Mouse (Mus musculus) hindbrain, embryonic 14.5 days (tissue): ENCODE results near the gene Sema7a. TPM values are rescaled to one million over a fixed set of nuclear protein-coding genes. Genes with fewer than 3 reads are reported as not detected.

Experiments used
- ATAC-seq: fragments of 200-750 bp; cut with Nextera tagmentation; 2 replicates; pipeline ENCODE4 v1.8.0; 2017; ENCODE audit warnings: moderate number of reproducible peaks, mild to moderate bottlenecking, moderate TSS enrichment, moderate library complexity; ENCODE audit not compliant: low FRiP score
- DNase-seq: peaks from one replicate; pipeline ENCODE4 v3.0.0-alpha.2; 2015; ENCODE audit warnings: low spot score
- H3K27ac ChIP-seq: fragments of 300-500 bp; sonication (generic); 2 replicates; pipeline ENCODE4 v1.5.1; 2014; ENCODE audit warnings: mild to moderate bottlenecking, moderate library complexity
- H3K27me3 ChIP-seq: fragments of 300-500 bp; sonication (generic); 2 replicates; pipeline ENCODE4 v1.6.1; 2014; ENCODE audit warnings: mild to moderate bottlenecking, low read length, mixed read lengths; ENCODE audit not compliant: control insufficient read depth, insufficient read depth
- H3K36me3 ChIP-seq: fragments of 300-500 bp; sonication (generic); replicated peaks from 2 replicates; pipeline ENCODE4 v1.6.1; 2014; ENCODE audit not compliant: control insufficient read depth, insufficient read depth
- H3K4me1 ChIP-seq: fragments of 300-500 bp; sonication (generic); replicated peaks from 2 replicates; pipeline ENCODE4 v1.6.1; 2014; ENCODE audit warnings: antibody characterized with exemption, low read length, mixed read lengths; ENCODE audit not compliant: control insufficient read depth, insufficient read depth
- H3K4me2 ChIP-seq: fragments of 300-500 bp; sonication (generic); replicated peaks from 2 replicates; pipeline ENCODE4 v1.6.1; 2014; ENCODE audit warnings: mild to moderate bottlenecking, moderate library complexity
- H3K4me3 ChIP-seq: fragments of 300-500 bp; sonication (generic); replicated peaks from 2 replicates; pipeline ENCODE4 v1.5.1; 2014; ENCODE audit warnings: mild to moderate bottlenecking, low read length
- H3K9ac ChIP-seq: fragments of 300-500 bp; sonication (generic); 2 replicates; pipeline ENCODE4 v1.6.1; 2014
- H3K9me3 ChIP-seq: fragments of 300-500 bp; sonication (generic); 2 replicates; pipeline ENCODE4 v1.6.1; 2016; ENCODE audit warnings: low read length; ENCODE audit not compliant: control insufficient read depth
- WGBS: fragments of 180-500 bp; shearing (Covaris S2); extraction: QIAGEN DNeasy Blood & Tissue Kit; methylation state at CpG from one replicate; pipeline ENCODE4 v1.1.7; 2014; 5-methylcytosine and 5-hydroxymethylcytosine counted together
- polyA plus RNA-seq: library from polyadenylated mRNA; unstranded; fragments of >200 nt; fragmentation: Nextera tagmentation; extraction: Ambion mirVana; gene quantifications from 2 replicates; pipeline ENCODE4 v1.2.1, GENCODE M21; 2014

Sema7a gene
- polyA plus RNA-seq, 1 experiment from 2014 or later = 6.3 TPM

DNA sequence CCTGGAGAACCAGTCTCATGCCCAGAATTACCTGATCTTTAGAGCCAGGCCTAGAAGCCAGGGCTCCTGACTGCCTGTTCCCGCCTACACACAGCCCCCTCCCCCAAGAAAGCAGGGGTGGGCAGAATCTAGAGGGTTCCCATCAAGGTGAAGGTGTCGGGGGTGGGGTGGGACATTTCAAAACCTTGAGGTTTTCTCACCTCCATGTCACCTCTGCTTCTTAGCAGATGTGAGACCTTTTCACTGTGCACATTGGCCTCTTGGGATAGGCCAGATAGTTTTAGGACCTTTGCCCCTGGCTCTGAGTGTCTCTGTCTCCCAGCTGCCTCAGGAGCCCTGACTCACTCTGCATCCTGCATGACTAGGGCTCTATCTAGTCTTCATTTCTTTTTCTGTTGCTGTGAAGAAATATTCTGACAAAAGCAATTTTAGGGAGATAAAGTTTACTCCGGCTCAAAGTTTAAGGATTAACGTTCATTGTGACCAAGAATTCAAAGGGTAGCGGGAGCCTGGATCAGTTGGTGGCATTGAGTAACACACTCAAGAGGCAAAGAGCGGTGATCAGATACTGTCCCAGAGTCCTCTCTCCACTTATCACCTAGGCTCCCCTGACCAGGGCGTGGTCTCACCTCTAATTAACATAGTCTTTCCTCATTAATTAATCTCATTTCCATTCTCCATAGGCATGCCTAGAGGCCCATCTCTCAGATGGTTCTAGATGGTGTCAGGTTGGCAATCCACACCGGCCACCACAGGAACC is 29.1 kb downstream of the Sema7a start:
- H3K9me3 ChIP-seq = no peaks in the 10 kb centered on the region
- H3K27me3 ChIP-seq = no peaks in the 10 kb centered on the region
- H3K27ac ChIP-seq = no peak overlapping the region
- no peaks in the 10 kb centered on the region for H3K4me1 ChIP-seq
- WGBS = 94% methylated on average over 8 of the region's 8 CpGs
- H3K4me2 ChIP-seq = no peak overlapping the region
- no peaks in the 10 kb centered on the region for H3K36me3 ChIP-seq
- ATAC-seq (no peak), DNase-seq (no peak)
- H3K9ac ChIP-seq = no peak overlapping the region
- H3K4me3 ChIP-seq = no peak overlapping the region

DNA sequence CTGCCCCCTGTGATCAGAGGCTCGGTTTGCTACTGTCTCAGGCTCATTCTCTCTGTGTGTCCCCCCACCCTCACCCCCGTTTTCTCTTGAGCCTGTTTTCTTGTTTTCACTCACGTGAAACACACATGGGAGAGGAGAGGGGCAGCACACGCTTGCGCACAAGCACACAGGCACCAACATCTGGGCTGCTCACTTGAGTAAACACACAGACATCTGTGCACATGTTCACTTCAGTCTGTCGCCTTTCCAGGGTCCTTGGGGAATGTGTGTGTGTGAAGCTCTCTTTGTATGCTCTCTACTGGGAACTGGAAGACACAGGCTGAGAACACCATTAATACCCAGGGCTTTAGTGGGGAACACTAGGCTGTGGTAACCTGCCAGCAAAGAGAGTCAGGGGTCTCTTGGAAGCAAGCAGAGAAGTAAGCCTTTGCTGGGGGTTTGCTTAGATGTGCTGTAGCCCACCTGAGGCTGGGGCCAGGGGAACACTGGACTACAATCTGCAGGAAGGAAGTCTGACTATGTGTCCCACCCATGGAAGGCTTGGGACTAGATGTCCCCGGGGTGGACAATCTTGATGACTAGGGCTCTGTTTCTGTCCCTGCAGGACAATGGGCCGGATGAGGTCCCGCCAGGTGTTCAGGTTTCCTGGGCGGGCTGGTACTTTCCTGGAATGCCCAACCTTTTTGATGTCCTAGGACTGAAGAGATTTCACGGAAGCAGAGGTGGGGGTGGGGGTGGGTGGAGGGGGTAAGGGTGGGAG is 30.0 kb downstream of the Sema7a start:
- Histone ChIP-seq H3K27ac (no peak overlapping the region), H3K4me2 (no peak overlapping the region), H3K36me3 (no peaks in the 10 kb centered on the region), H3K9ac (no peak overlapping the region), H3K9me3 (no peaks in the 10 kb centered on the region), H3K4me1 (no peaks in the 10 kb centered on the region), H3K27me3 (no peaks in the 10 kb centered on the region), H3K4me3 (no peak overlapping the region)
- no peak for ATAC-seq
- no peak for DNase-seq
- WGBS = 77% methylated on average over 11 of the region's 11 CpGs

DNA sequence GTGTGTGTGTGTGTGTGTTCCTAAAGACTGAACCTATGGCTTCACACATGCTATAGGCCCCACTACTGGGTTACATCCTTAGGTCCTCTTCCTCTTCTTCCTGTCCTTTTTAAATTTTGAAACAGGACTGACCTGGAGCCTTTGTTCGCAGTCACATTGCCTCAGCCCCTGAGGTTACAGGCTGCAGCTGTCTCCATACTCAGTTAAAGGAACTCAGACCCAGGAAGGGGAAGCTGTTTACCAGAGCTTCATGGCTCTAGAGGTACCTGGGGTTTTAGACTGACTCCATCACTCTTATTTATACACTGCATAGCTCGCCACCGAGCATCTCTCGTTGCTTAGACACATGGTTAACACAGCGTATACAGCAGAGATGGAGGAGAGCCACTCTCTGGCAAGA is 31.5 kb downstream of the Sema7a start:
- Histone ChIP-seq H3K9me3 (no peaks in the 10 kb centered on the region), H3K4me1 (no peaks in the 10 kb centered on the region), H3K9ac (no peak overlapping the region), H3K4me3 (no peak overlapping the region), H3K27me3 (no peaks in the 10 kb centered on the region), H3K4me2 (no peak overlapping the region), H3K36me3 (no peaks in the 10 kb centered on the region), H3K27ac (no peak overlapping the region)
- no peak for DNase-seq
- 95% methylated on average over 5 of the region's 5 CpGs for WGBS
- ATAC-seq = no peak

DNA sequence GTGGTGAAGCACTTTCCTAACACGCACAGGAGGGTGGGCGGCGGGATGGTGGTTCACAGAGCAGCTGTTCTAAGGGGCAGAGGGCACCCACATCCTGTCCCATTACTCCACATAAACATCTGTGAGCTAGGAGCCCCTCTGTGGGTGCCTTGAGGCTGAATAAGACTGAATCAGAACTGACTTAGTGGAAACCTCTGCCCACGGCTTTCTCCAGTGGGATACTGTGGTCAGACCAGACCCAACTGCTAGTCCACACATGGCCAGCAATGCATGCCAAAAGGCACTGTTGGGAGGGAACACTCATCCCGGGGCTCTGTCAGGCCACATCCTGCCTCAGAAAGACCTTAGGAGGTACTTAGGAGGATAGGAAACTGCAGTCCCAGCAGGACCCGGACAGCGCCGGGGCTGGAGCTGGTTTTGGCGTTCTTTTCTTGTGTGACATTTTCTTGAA is 32.3 kb downstream of the Sema7a start:
- whole genome bisulfite sequencing = 70% methylated on average over 9 of the region's 9 CpGs
- no peak for ATAC-seq
- Histone ChIP-seq H3K9ac (no peak overlapping the region), H3K36me3 (no peaks in the 10 kb centered on the region), H3K27me3 (no peaks in the 10 kb centered on the region), H3K27ac (no peak overlapping the region), H3K4me3 (no peak overlapping the region), H3K4me2 (no peak overlapping the region), H3K9me3 (no peaks in the 10 kb centered on the region), H3K4me1 (no peaks in the 10 kb centered on the region)
- DNase-seq = no peak

DNA sequence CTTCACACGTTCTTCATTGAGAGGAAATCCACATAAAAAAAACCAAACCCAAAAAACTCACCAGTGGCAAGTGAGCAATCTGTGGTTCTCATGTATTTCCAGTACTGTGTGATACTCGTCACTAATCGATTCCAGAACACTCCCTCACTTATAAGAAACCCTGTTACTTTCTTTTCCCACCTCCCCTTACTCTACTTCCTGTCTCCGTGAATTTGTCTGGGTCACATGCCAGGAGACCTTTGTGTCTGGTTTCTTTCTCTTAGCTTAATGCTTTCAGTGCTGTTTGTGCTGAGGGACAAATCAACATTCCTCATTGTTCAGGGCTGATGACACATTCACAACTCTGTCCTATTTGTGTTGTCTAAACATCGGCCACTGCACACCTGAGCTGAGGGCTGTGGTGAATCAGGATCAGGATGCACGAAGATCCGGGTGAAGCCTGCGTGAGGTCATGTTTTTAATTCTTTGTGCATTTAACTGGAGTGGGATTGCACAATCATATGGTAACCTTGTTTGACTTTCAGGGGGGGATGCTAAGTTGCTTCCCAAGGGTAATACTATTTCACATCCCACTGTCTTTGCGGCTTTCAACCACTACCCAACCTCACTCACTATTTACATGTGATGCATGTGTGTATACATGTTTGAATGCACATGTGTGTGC is 33.0 kb downstream of the Sema7a start:
- H3K9ac ChIP-seq = no peak overlapping the region
- no peak for DNase-seq
- no peak overlapping the region for H3K4me2 ChIP-seq
- 73% methylated on average over 9 of the region's 9 CpGs for WGBS
- no peak overlapping the region for H3K4me3 ChIP-seq
- H3K9me3 ChIP-seq = no peaks in the 10 kb centered on the region
- H3K4me1 ChIP-seq = no peaks in the 10 kb centered on the region
- H3K27me3 ChIP-seq = no peaks in the 10 kb centered on the region
- no peaks in the 10 kb centered on the region for H3K36me3 ChIP-seq
- no peak for ATAC-seq
- 0 out of 2 replicates have a peak overlapping the region, but pooled peaks have one; percentile 20 for H3K27ac ChIP-seq

DNA sequence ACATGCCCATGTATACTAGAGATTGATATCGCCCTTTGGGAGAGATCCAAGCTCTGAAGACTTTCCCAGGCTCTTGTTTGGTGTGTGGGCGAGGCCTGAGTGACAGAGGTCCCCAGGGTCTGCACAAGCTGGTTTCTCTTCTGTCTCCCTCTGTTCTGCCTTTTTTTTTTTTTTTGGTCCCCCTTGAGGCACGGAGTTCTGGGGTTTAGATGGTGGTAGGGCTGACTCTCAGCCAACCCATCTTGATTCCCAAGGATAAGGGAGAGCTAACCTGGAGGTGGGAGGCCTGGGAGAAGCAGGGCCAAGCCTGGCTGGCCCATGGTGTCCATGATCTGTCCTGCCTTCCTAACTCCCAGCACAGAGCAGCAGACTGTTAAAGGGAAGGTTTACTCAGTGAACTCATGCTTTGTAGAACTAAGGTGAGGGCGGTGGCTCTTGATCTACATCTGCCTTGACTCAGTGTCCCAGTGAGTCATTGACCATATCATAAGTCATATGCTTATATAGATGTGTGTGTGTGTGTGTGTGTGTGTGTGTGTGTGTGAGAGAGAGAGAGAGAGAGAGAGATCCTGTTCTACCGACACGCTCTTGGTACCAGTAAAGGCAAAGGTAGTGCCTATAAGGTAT is 33.6 kb downstream of the Sema7a start:
- Histone ChIP-seq H3K9ac (no peak overlapping the region), H3K4me2 (no peak overlapping the region), H3K9me3 (no peaks in the 10 kb centered on the region), H3K36me3 (no peaks in the 10 kb centered on the region), H3K27ac (no peak overlapping the region), H3K4me3 (no peak overlapping the region), H3K4me1 (no peaks in the 10 kb centered on the region), H3K27me3 (no peaks in the 10 kb centered on the region)
- WGBS = 84% methylated on average over 6 of the region's 6 CpGs
- no peak for ATAC-seq
- no peak for DNase-seq

DNA sequence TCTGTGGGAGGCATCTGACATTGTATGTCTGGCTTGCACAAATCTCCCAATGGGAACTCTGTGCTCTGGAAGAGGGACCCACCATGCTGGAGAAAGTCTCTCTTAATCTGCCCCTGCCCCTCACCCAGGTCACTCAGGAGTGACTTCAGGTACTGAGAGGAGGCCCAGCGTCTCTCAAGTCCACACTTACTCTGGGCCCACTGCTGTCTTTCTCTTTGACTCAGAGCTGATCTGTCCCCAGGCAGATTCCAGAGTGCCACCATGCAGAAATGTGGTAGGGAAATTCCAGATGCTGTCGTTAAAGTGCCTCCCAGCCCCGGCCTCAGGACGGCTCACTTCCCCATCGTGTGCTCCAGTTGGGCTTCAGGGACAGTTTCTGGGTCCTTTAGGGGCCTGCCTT is 34.3 kb downstream of the Sema7a start:
- Histone ChIP-seq H3K27me3 (no peaks in the 10 kb centered on the region), H3K9ac (no peak overlapping the region), H3K4me2 (no peak overlapping the region), H3K36me3 (no peaks in the 10 kb centered on the region), H3K4me1 (no peaks in the 10 kb centered on the region), H3K4me3 (no peak overlapping the region), H3K9me3 (no peaks in the 10 kb centered on the region), H3K27ac (no peak overlapping the region)
- DNase-seq (no peak), ATAC-seq (no peak)
- WGBS = 76% methylated on average over 5 of the region's 5 CpGs

DNA sequence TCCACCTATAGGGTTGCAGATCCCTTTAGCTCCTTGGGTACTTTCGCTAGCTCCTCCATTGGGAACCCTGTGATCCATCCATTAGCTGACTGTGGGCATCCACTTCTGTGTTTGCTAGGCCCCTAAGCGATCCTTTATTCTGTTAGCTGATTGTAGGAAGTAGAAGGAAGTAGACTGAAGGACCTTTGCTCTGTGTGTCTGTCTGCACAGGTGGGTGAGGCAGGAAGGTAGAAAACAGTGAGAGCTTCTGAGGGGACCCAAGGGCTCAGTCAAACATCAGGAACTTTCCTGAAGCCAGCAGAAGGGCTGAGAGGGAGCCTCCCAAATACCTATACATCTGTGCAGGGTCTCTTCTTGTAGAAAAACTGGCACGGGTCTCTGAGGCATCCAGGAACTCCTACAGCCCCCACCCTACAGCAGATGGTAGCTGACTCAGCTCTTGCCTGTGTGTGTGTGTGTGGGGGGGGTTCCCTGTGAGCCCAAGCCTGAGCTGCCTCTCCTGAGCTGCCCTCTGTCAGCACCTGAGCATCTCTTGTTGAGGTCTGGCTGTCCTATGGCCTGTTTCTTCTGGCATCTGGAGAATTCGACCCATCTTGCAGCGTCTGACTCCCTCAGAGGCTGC is 35.4 kb downstream of the Sema7a start:
- no peaks in the 10 kb centered on the region for H3K4me1 ChIP-seq
- no peaks in the 10 kb centered on the region for H3K27me3 ChIP-seq
- H3K36me3 ChIP-seq = no peaks in the 10 kb centered on the region
- no peak overlapping the region for H3K9ac ChIP-seq
- no peak overlapping the region for H3K4me2 ChIP-seq
- no peak for DNase-seq
- WGBS = 89% methylated on average over 5 of the region's 5 CpGs
- H3K27ac ChIP-seq = no peak overlapping the region
- no peak for ATAC-seq
- H3K4me3 ChIP-seq = no peak overlapping the region
- H3K9me3 ChIP-seq = no peaks in the 10 kb centered on the region

DNA sequence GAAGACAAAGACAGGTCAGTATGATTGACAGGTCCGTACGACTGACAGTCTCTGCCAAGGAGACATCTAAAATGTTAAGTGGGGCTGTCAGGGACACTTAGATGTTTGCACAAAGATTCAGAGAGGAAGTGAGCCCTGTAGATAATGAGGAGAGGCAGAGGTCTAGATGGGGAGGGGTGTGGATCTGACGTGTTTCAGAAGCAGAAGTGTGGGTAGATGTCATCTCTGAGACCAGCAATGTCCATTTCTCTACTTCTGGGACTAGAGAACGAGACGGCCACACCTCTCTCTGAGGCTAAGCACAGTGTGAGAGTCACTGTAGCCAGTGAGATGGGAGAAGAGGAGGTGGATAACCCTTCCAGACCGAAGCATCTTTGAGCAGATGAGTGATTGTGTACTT is 38.1 kb downstream of the Sema7a start:
- Histone ChIP-seq H3K9ac (no peak overlapping the region), H3K27me3 (no peaks in the 10 kb centered on the region), H3K36me3 (no peaks in the 10 kb centered on the region), H3K4me2 (no peak overlapping the region), H3K27ac (no peak overlapping the region), H3K9me3 (no peaks in the 10 kb centered on the region), H3K4me1 (no peaks in the 10 kb centered on the region), H3K4me3 (no peak overlapping the region)
- no peak for ATAC-seq
- 87% methylated on average over 6 of the region's 6 CpGs for WGBS
- DNase-seq = no peak
